Mouse (Mus musculus) heart, adult 2 months (tissue): ENCODE data around the gene Abca8a. TPM values are rescaled to one million over a fixed set of nuclear protein-coding genes. Genes with fewer than 3 reads are reported as not detected.

Experiments
- DNase-seq, 2 experiments: peaks; one replicate each; pipeline ENCODE4 v3.0.0; 2021
- H3K27ac ChIP-seq: fragments of 200-600 bp; 2 replicates; pipeline ENCODE4 v1.8.1; 2022
- H3K27me3 ChIP-seq: fragments of 200-500 bp; 2 replicates; pipeline ENCODE4 v1.6.1; 2012; ENCODE audit warnings: mild to moderate bottlenecking, low read length, inconsistent platforms, mixed read lengths; ENCODE audit not compliant: control insufficient read depth, insufficient read depth
- H3K36me3 ChIP-seq: fragments of 200-500 bp; 2 replicates; pipeline ENCODE4 v1.6.1; 2012; ENCODE audit warnings: low read length, inconsistent platforms; ENCODE audit not compliant: control insufficient read depth, insufficient read depth
- H3K4me1 ChIP-seq: fragments of 200-500 bp; 2 replicates; pipeline ENCODE4 v1.6.1; 2011; ENCODE audit warnings: low read length; ENCODE audit not compliant: control insufficient read depth, insufficient read depth
- H3K4me3 ChIP-seq: fragments of 200-600 bp; 2 replicates; pipeline ENCODE4 v1.8.1; 2022
- H3K79me2 ChIP-seq: fragments of 200-500 bp; replicated peaks from 2 replicates; pipeline ENCODE4 v1.6.1; 2012; ENCODE audit warnings: mild to moderate bottlenecking, inconsistent platforms, low read length, moderate library complexity, mixed read lengths; ENCODE audit not compliant: control insufficient read depth, insufficient read depth
- H3K9ac ChIP-seq: fragments of 200-500 bp; 2 replicates; pipeline ENCODE4 v1.6.1; 2012; ENCODE audit warnings: low read depth, mild to moderate bottlenecking, control low read depth, inconsistent platforms, low read length, mixed read lengths
- CTCF ChIP-seq: fragments of 200-600 bp; IDR thresholded peaks from 2 replicates; pipeline ENCODE4 v1.8.1; 2022; ENCODE audit warnings: antibody characterized with exemption, mild to moderate bottlenecking, moderate library complexity
- EP300 ChIP-seq: fragments of 200-500 bp; IDR thresholded peaks from 2 replicates; pipeline ENCODE4 v1.6.1; 2011; ENCODE audit warnings: low read depth, low read length, control low read depth; ENCODE audit not compliant: insufficient read depth
- POLR2A ChIP-seq: fragments of 200-500 bp; IDR thresholded peaks from 2 replicates; pipeline ENCODE4 v1.6.1; 2011; ENCODE audit warnings: mild to moderate bottlenecking, low read depth, low read length, control low read depth; ENCODE audit not compliant: insufficient read depth
- WGBS: fragments of 180-500 bp; shearing (Covaris S2); methylation state at CpG from one replicate; pipeline ENCODE4 v1.1.7; 2018; 5-methylcytosine and 5-hydroxymethylcytosine counted together
- intact Hi-C: fragments of 180-260 bp; cut with DNase I; formaldehyde crosslinking; loops from one replicate; pipeline ENCODE4 v1.15.1; 2025
- polyA plus RNA-seq: library from polyadenylated mRNA; depleted of rRNA; stranded (reverse); fragments of >200 nt; gene quantifications from 2 replicates; pipeline ENCODE4 v1.2.3, GENCODE M21; 2012
- total RNA-seq, 2 experiments: library from RNA; stranded (reverse); gene quantifications; 2 replicates each; pipeline ENCODE4 v1.2.3; 2021

The Abca8a gene
- total and polyA plus RNA-seq, 3 experiments: 32.6 to 37.5 (median 32.7) TPM

- no peaks in the 10 kb centered on the region; the same call in 1 of the 2 replicates for H3K4me1 ChIP-seq
- WGBS: 65% methylated on average over 6 of the region's 6 CpGs
- H3K79me2 ChIP-seq: no peaks in the 10 kb centered on the region
- intact Hi-C loops: loop anchor here (10.0 kb wide), 1 partner anchor 203 kb away; no protein-coding TSS in a partner anchor
- no peak for TF ChIP-seq CTCF
- TF ChIP-seq EP300: no peak
- no peak for TF ChIP-seq POLR2A
- no peaks in the 10 kb centered on the region for H3K36me3 ChIP-seq
- H3K9ac ChIP-seq: no peak overlapping the region
- H3K4me3 ChIP-seq: no peak overlapping the region
- H3K27ac ChIP-seq: no peak overlapping the region; the same call in 1 of the 2 replicates
- no peak for DNase-seq
- no peaks in the 10 kb centered on the region for H3K27me3 ChIP-seq
Observed at GRCm38 (mm10) chr11:110097465-110097864, 1.7 kb upstream of the Abca8a start.

GRCm38 (mm10) chr11:110094846-110095380 is 865 bp downstream of the Abca8a start:
- Histone ChIP-seq H3K9ac (peak overlapping the region; percentile 71), H3K36me3 (no peaks in the 10 kb centered on the region; the same call in 1 of the 2 replicates), H3K79me2 (no peaks in the 10 kb centered on the region), H3K4me1 (no peaks in the 10 kb centered on the region; the same call in 1 of the 2 replicates), H3K4me3 (peak overlapping the region; percentile 35), H3K27me3 (no peaks in the 10 kb centered on the region), H3K27ac (peak overlapping the region; percentile 72)
- 45% methylated on average over 7 of the region's 7 CpGs for WGBS
- intact Hi-C loops: loop anchor here (10.0 kb wide), 1 partner anchor 200 kb away; no protein-coding TSS in a partner anchor
- TF ChIP-seq POLR2A (0 out of 2 replicates have a peak, but pooled peaks have one; percentile 12), EP300 (no peak), CTCF (peak; percentile 31)
- no peak for DNase-seq

GRCm38 (mm10) chr11:110094236-110094635 is 1.5 kb downstream of the Abca8a start:
- H3K36me3 ChIP-seq: no peaks in the 10 kb centered on the region; the same call in 1 of the 2 replicates
- H3K9ac ChIP-seq: peak overlapping the region; percentile 38; the same call in 1 of the 2 replicates
- no peaks in the 10 kb centered on the region for H3K27me3 ChIP-seq
- H3K4me3 ChIP-seq: peak overlapping the region; percentile 35
- TF ChIP-seq CTCF (no peak), EP300 (no peak), POLR2A (no peak)
- H3K27ac ChIP-seq: peak overlapping the region; percentile 72
- H3K4me1 ChIP-seq: no peaks in the 10 kb centered on the region; the same call in 1 of the 2 replicates
- intact Hi-C loops: loop anchor here (10.0 kb wide), 1 partner anchor 199 kb away; no protein-coding TSS in a partner anchor
- WGBS: 63% methylated on average over 3 of the region's 3 CpGs
- no peaks in the 10 kb centered on the region for H3K79me2 ChIP-seq
- DNase-seq: peak in 1 of 2 experiments; percentile 22

- Histone ChIP-seq H3K27me3 (no peaks in the 10 kb centered on the region), H3K4me1 (no peaks in the 10 kb centered on the region), H3K27ac (no peak overlapping the region), H3K9ac (no peak overlapping the region), H3K79me2 (no peaks in the 10 kb centered on the region), H3K4me3 (no peak overlapping the region), H3K36me3 (peaks cover under 1% of the 10 kb centered on the region)
- intact Hi-C loops: loop anchor here (10.0 kb wide), 1 partner anchor 197 kb away; no protein-coding TSS in a partner anchor
- WGBS: 38% methylated on average over 2 of the region's 2 CpGs
- DNase-seq: no peak
- no peak for TF ChIP-seq EP300
- no peak for TF ChIP-seq POLR2A
- no peak for TF ChIP-seq CTCF
Observed at GRCm38 (mm10) chr11:110091328-110091727, 4.5 kb downstream of the Abca8a start.

GRCm38 (mm10) chr11:110072158-110072557 is 23.6 kb downstream of the Abca8a start:
- intact Hi-C loops: no loop called here
- 73% methylated on average over 3 of the region's 3 CpGs for WGBS

GRCm38 (mm10) chr11:110061032-110061431 is 34.7 kb downstream of the Abca8a start:
- H3K4me1 ChIP-seq: no peaks in the 10 kb centered on the region
- H3K79me2 ChIP-seq: no peaks in the 10 kb centered on the region
- H3K9ac ChIP-seq: no peak overlapping the region
- no peak overlapping the region for H3K4me3 ChIP-seq
- H3K27me3 ChIP-seq: no peaks in the 10 kb centered on the region
- no peak overlapping the region for H3K27ac ChIP-seq
- no peaks in the 10 kb centered on the region for H3K36me3 ChIP-seq
- intact Hi-C loops: no loop called here
- 28% methylated on average over 4 of the region's 4 CpGs for WGBS
- TF ChIP-seq CTCF: no peak
- no peak for TF ChIP-seq EP300
- no peak for TF ChIP-seq POLR2A
- DNase-seq: peak in 1 of 2 experiments; percentile 5

More at GRCm38 (mm10) chr11:110072158-110072557, 23.6 kb downstream of the Abca8a start:
- Histone ChIP-seq H3K9ac (no peak overlapping the region), H3K4me1 (no peaks in the 10 kb centered on the region), H3K4me3 (no peak overlapping the region), H3K36me3 (no peaks in the 10 kb centered on the region), H3K27ac (no peak overlapping the region), H3K27me3 (no peaks in the 10 kb centered on the region), H3K79me2 (no peaks in the 10 kb centered on the region)
- DNase-seq: no peak
- TF ChIP-seq EP300 (no peak), CTCF (no peak), POLR2A (no peak)
